Mouse (Mus musculus): ENCODE measurements around the gene Gxylt2. TPM values are rescaled to one million over a fixed set of nuclear protein-coding genes. Genes with fewer than 3 reads are reported as not detected.
A peak's percentile ranks its signal among the peaks of the same experiment; 100 is the strongest.

Gxylt2 gene
- polyA plus RNA-seq, 1 experiment = 2.0 TPM

GRCm38 (mm10) chr6:100847264-100847663 lies 142.7 kb downstream of the Gxylt2 start:
- no peak for DNase-seq (ENCODE audit: low read depth)

- DNase-seq (ENCODE audit: low read depth) = peak; percentile 54
Measured at GRCm38 (mm10) chr6:100848682-100849375, 144.3 kb downstream of the Gxylt2 start.

DNA sequence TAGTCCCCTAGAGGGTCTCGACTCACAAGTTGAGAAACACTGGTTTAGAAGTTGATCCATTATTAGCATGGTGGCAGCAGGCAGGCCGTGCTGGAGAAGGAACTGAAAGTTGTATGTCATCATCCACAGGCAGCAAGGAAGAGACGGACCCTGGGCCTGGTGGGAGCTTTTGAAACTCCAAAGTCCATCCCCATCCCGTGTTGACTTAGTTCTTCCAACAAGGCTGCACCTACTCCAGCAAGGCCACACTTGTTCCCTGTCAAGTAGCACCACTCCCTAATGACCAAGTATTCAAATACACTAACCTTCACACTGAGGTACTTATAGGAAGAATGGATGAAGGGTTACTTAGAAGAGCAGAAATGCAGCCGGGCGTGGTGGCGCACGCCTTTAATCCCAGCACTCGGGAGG lies 146.1 kb downstream of the Gxylt2 start:
- no peak for DNase-seq (ENCODE audit: low read depth)

DNA sequence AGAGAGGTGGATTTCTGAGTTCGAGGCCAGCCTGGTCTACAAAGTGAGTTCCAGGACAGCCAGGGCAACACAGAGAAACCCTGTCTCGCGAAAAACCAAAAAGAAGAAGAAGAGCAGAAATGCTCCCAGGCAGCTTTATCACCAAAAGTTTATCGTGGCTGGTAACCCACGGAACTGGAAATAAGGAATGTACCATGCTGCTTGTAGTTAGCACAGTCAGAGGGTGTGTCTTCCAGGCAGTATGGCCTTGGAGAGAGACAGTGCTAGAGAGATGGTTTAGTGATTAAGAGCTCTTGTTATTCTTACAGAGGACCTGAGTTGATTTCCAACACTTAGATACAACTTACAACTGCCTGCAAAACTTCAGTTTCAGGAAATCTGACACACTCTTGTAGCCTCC lies 146.5 kb downstream of the Gxylt2 start:
- no peak for DNase-seq (ENCODE audit: low read depth)

Other genes with a start within 250 kb of the Gxylt2 start
- 4.0 and 5.1 TPM in 2 replicates for gene Shq1, start 33.6 kb upstream of the Gxylt2 start, polyA plus RNA-seq (2012; rRNA removed)
- gene Ppp4r2, start 128.9 kb downstream of the Gxylt2 start, polyA plus RNA-seq (2012; rRNA removed) = 19.2 and 23.3 TPM in 2 replicates

Measured in gonadal fat pad, adult 2 months (tissue).